In genomic region chr10:23120437-23120836, GRCm38 (mm10) we compare ENCODE assay signal across 23 mouse cellular contexts.
A peak's percentile ranks its signal among the peaks of the same experiment; 100 is the strongest.
DNase-seq lines count a peak whose midpoint lies in the region; ATAC-seq lines count a peak whose summit lies in the region.
"Had no signal": no experiment of that assay in that cellular context is flagged by ENCODE, and none has a peak within 500 bp of the region (broad histone marks: within the 10 kb centered on the region; RNA-seq: fewer than 3 reads in every experiment).

No protein-coding gene starts in this region.

- no peak for DNase-seq in forebrain, embryonic 10.5 days (ENCODE audit: extremely low spot score, low spot score)
- peak; percentile 28 for DNase-seq in heart, adult 11 months
- no peak for DNase-seq in heart, embryonic 10.5 days (ENCODE audit: low spot score)
- peak; percentile 12 for DNase-seq in 3T3-L1 (ENCODE audit: low read depth, low spot score)
- peak; percentile 50 for DNase-seq in NIH3T3 (ENCODE audit: low read depth)
- no peak for DNase-seq in kidney, adult 11 months
- no peak for DNase-seq in urinary bladder, postnatal 14 days (ENCODE audit: low spot score)
- DNase-seq: adrenal gland, adult 2 months; adrenal gland, postnatal 10 days; adrenal gland, postnatal 25 days; cerebellum, adult 11 months; cerebellum, adult 18-20 months; cerebellum, adult 8-10 months; cerebellum, adult 9-11 months; cerebellum, postnatal 14 days; cerebellum, postnatal 36 days; embryo, embryonic 11 days; forebrain, postnatal 0 days had no signal

- no peak for ATAC-seq in forebrain, embryonic 12.5 days (ENCODE audit: low FRiP score)
- ATAC-seq: forebrain, embryonic 13.5 days; forebrain, embryonic 15.5 days; forebrain, postnatal 0 days had no signal

- no peak overlapping the region for H3K4me3 ChIP-seq in forebrain, embryonic 10.5 days
- no peak overlapping the region for H3K4me3 ChIP-seq in forebrain, embryonic 12.5 days (replicated peaks)
- no peak overlapping the region for H3K4me3 ChIP-seq in heart, embryonic 10.5 days
- H3K4me3 ChIP-seq: embryonic facial prominence, embryonic 13.5 days; embryonic facial prominence, embryonic 15.5 days; forebrain, embryonic 13.5 days; forebrain, embryonic 15.5 days had no signal

- no peak overlapping the region for H3K9ac ChIP-seq in forebrain, embryonic 12.5 days
- H3K9ac ChIP-seq: embryonic facial prominence, embryonic 13.5 days; embryonic facial prominence, embryonic 15.5 days; forebrain, embryonic 13.5 days; forebrain, embryonic 15.5 days; forebrain, postnatal 0 days had no signal

- no peaks in the 10 kb centered on the region for H3K9me3 ChIP-seq in forebrain, embryonic 10.5 days
- no peaks in the 10 kb centered on the region for H3K9me3 ChIP-seq in forebrain, embryonic 12.5 days
- H3K9me3 ChIP-seq in heart, embryonic 10.5 days: no peaks in the 10 kb centered on the region
- H3K9me3 ChIP-seq: embryonic facial prominence, embryonic 13.5 days; embryonic facial prominence, embryonic 15.5 days; forebrain, embryonic 13.5 days; forebrain, embryonic 15.5 days had no signal

- WGBS in forebrain, embryonic 10.5 days: 77% methylated on average over 2 of the region's 2 CpGs
- WGBS in forebrain, embryonic 12.5 days: 53% methylated on average over 2 of the region's 2 CpGs
- 56% methylated on average over 2 of the region's 2 CpGs for WGBS in heart, embryonic 10.5 days

- H3K27ac ChIP-seq in forebrain, embryonic 10.5 days: 0 out of 2 replicates have a peak overlapping the region, but pooled peaks have one; percentile 1
- H3K27ac ChIP-seq in forebrain, embryonic 12.5 days: no peak overlapping the region
- no peak overlapping the region for H3K27ac ChIP-seq in heart, embryonic 10.5 days
- H3K27ac ChIP-seq: embryonic facial prominence, embryonic 13.5 days; embryonic facial prominence, embryonic 15.5 days; forebrain, embryonic 13.5 days; forebrain, embryonic 15.5 days had no signal

- H3K4me1 ChIP-seq in forebrain, embryonic 10.5 days: peaks cover 26% of the 10 kb centered on the region
- H3K4me1 ChIP-seq in forebrain, embryonic 12.5 days: no peaks in the 10 kb centered on the region
- no peaks in the 10 kb centered on the region for H3K4me1 ChIP-seq in heart, embryonic 10.5 days
- H3K4me1 ChIP-seq: embryonic facial prominence, embryonic 15.5 days; forebrain, embryonic 13.5 days; forebrain, embryonic 15.5 days had no signal

- no peak overlapping the region for H3K4me2 ChIP-seq in forebrain, embryonic 12.5 days
- H3K4me2 ChIP-seq: embryonic facial prominence, embryonic 13.5 days; embryonic facial prominence, embryonic 15.5 days; forebrain, embryonic 13.5 days; forebrain, embryonic 15.5 days had no signal

- no peaks in the 10 kb centered on the region for H3K27me3 ChIP-seq in forebrain, embryonic 10.5 days (ENCODE audit: poor library complexity, severe bottlenecking)
- no peaks in the 10 kb centered on the region for H3K27me3 ChIP-seq in forebrain, embryonic 12.5 days
- H3K27me3 ChIP-seq in heart, embryonic 10.5 days (ENCODE audit: insufficient read depth, poor library complexity, severe bottlenecking): no peaks in the 10 kb centered on the region
- H3K27me3 ChIP-seq: embryonic facial prominence, embryonic 13.5 days; embryonic facial prominence, embryonic 15.5 days; forebrain, embryonic 13.5 days; forebrain, embryonic 15.5 days had no signal

- H3K36me3 ChIP-seq in forebrain, embryonic 10.5 days (replicated peaks): peaks cover 5% of the 10 kb centered on the region
- H3K36me3 ChIP-seq in forebrain, embryonic 12.5 days (replicated peaks): no peaks in the 10 kb centered on the region
- H3K36me3 ChIP-seq in heart, embryonic 10.5 days: no peaks in the 10 kb centered on the region
- H3K36me3 ChIP-seq: embryonic facial prominence, embryonic 15.5 days; forebrain, embryonic 15.5 days had no signal

Comparison
In these comparisons a context has a peak if more than half of its experiments do, and no peak if none do; other contexts are left out.
1. DNase-seq: peak in heart, adult 11 months (single experiment), 3T3-L1 (single experiment) and NIH3T3 (single experiment); none in forebrain, embryonic 10.5 days (single experiment), heart, embryonic 10.5 days (single experiment), kidney, adult 11 months (single experiment) and urinary bladder, postnatal 14 days (single experiment).